Mouse (Mus musculus) embryonic fibroblast, embryonic 13.5 days (primary cell): ENCODE measurements around the gene Ccdc146.

Experiments
- CTCF ChIP-seq: IDR thresholded peaks from 2 replicates; pipeline ENCODE4 v1.5.1; 2011; ENCODE audit warnings: mild to moderate bottlenecking, control low read depth, low read length, moderate library complexity, borderline replicate concordance; ENCODE audit not compliant: insufficient read depth
- POLR2A ChIP-seq: IDR thresholded peaks from 2 replicates; pipeline ENCODE4 v1.6.1; 2011; ENCODE audit warnings: low read depth, mild to moderate bottlenecking, control low read depth, low read length, moderate library complexity

GRCm38 (mm10) chr5:21288658-21289435 is 135.6 kb downstream of the Ccdc146 start:
- TF ChIP-seq POLR2A: no peak
- TF ChIP-seq CTCF: no peak
